Mouse (Mus musculus) CH12.LX (cell line): ENCODE data around the gene Slc44a4. TPM values are rescaled to one million over a fixed set of nuclear protein-coding genes. Genes with fewer than 3 reads are reported as not detected.
A peak's percentile ranks its signal among the peaks of the same experiment; 100 is the strongest.

Experiments
- DNase-seq: peaks from one replicate; pipeline ENCODE4 v3.0.0-alpha.2; 2013; ENCODE audit errors: extremely low read depth
- H3K27ac ChIP-seq: 2 replicates; pipeline ENCODE4 v1.5.1; 2012; ENCODE audit warnings: low read depth, mild to moderate bottlenecking, control low read depth, moderate library complexity; ENCODE audit not compliant: insufficient read depth
- H3K27me3 ChIP-seq: replicated peaks from 2 replicates; pipeline ENCODE3; 2012; ENCODE audit warnings: inconsistent platforms
- H3K36me3 ChIP-seq, 2 experiments: replicated peaks in 1 of 2; 2 replicates each; pipeline versions ENCODE3 to v1.6.1; 2012; ENCODE audit warnings: inconsistent platforms in 1 of 2, low read length in 1 of 2, mild to moderate bottlenecking in 1 of 2, mixed read lengths in 1 of 2, moderate library complexity in 1 of 2; ENCODE audit not compliant: control insufficient read depth in 1 of 2, insufficient read depth in 1 of 2
- H3K4me1 ChIP-seq, 2 experiments: 2 replicates each; pipeline ENCODE4 v1.6.1; 2012; ENCODE audit warnings: inconsistent platforms in 1 of 2, moderate library complexity in 1 of 2; ENCODE audit not compliant: insufficient read depth in 2 of 2, control insufficient read depth in 1 of 2
- H3K4me2 ChIP-seq: 2 replicates; pipeline ENCODE4 v1.6.1; 2012; ENCODE audit warnings: low read depth, mild to moderate bottlenecking, control low read depth; ENCODE audit not compliant: poor library complexity, insufficient read depth, severe bottlenecking
- H3K4me3 ChIP-seq, 3 experiments: fragments of 150-350 bp in 1 of 3; sonication (generic) in 1 of 3; replicated peaks in 1 of 3; 2 replicates each; pipeline versions ENCODE3 to v1.5.1; 2011 to 2012; ENCODE audit warnings: low read depth in 2 of 3, low read length in 2 of 3, mild to moderate bottlenecking in 2 of 3, moderate library complexity in 2 of 3, control low read depth in 1 of 3, improper control_type of control experiment in 1 of 3, inconsistent platforms in 1 of 3, mixed read lengths in 1 of 3; ENCODE audit not compliant: poor library complexity in 1 of 3
- H3K79me2 ChIP-seq: replicated peaks from 2 replicates; pipeline ENCODE4 v1.6.1; 2012; ENCODE audit warnings: mild to moderate bottlenecking, moderate library complexity; ENCODE audit not compliant: control insufficient read depth, poor library complexity, insufficient read depth, severe bottlenecking; ENCODE audit errors: extremely low read depth
- H3K9ac ChIP-seq: 2 replicates; pipeline ENCODE4 v1.6.1; 2012; ENCODE audit warnings: low read depth, mild to moderate bottlenecking, control low read depth, moderate library complexity; ENCODE audit not compliant: insufficient read depth
- H3K9me3 ChIP-seq: replicated peaks from 2 replicates; pipeline ENCODE3; 2012; ENCODE audit warnings: low read length, inconsistent platforms, mixed read lengths
- BHLHE40 ChIP-seq: IDR thresholded peaks from 2 replicates; pipeline ENCODE4 v1.6.1; 2011; ENCODE audit warnings: mild to moderate bottlenecking, low read depth, low read length, improper control_type of control experiment
- CHD1 ChIP-seq: IDR thresholded peaks from 2 replicates; pipeline ENCODE4 v1.6.1; 2012; ENCODE audit warnings: low read depth, low read length, improper control_type of control experiment, inconsistent platforms
- ETS1 ChIP-seq: conservative IDR thresholded peaks from 2 replicates; pipeline ENCODE4 v1.6.1; 2012; ENCODE audit warnings: low read depth, mild to moderate bottlenecking, inconsistent platforms, low read length, improper control_type of control experiment, moderate library complexity
- IRF4 ChIP-seq: IDR thresholded peaks from 2 replicates; pipeline ENCODE4 v1.6.1; 2014; ENCODE audit warnings: low read depth, mild to moderate bottlenecking, inconsistent platforms, low read length, improper control_type of control experiment
- JUND ChIP-seq: conservative IDR thresholded peaks from 2 replicates; pipeline ENCODE4 v1.6.1; 2011; ENCODE audit warnings: low read depth, low read length, improper control_type of control experiment
- MAX ChIP-seq: IDR thresholded peaks from 2 replicates; pipeline ENCODE4 v1.6.1; 2011; ENCODE audit warnings: low read length, improper control_type of control experiment
- MEF2A ChIP-seq: IDR thresholded peaks from 2 replicates; pipeline ENCODE4 v1.6.1; 2014; ENCODE audit warnings: low read depth, mild to moderate bottlenecking, inconsistent platforms, low read length, improper control_type of control experiment, borderline replicate concordance
- MYC ChIP-seq: IDR thresholded peaks from 2 replicates; pipeline ENCODE4 v1.6.1; 2011; ENCODE audit warnings: low read depth, mild to moderate bottlenecking, improper control_type of control experiment, low read length
- NRF1 ChIP-seq: IDR thresholded peaks from 2 replicates; pipeline ENCODE4 v1.6.1; 2014; ENCODE audit warnings: low read depth, mild to moderate bottlenecking, inconsistent platforms, low read length, improper control_type of control experiment, moderate library complexity
- PAX5 ChIP-seq: IDR thresholded peaks from 2 replicates; pipeline ENCODE4 v1.6.1; 2012; ENCODE audit warnings: low read length, inconsistent platforms, mixed read lengths
- POLR2A ChIP-seq: IDR thresholded peaks from 2 replicates; pipeline ENCODE4 v1.6.1; 2011; ENCODE audit warnings: low read depth, mild to moderate bottlenecking, improper control_type of control experiment, low read length
- RAD21 ChIP-seq: IDR thresholded peaks from 2 replicates; pipeline ENCODE4 v1.6.1; 2011; ENCODE audit warnings: low read depth, mild to moderate bottlenecking, low read length, improper control_type of control experiment, moderate library complexity
- SIN3A ChIP-seq: IDR thresholded peaks from 2 replicates; pipeline ENCODE4 v1.6.1; 2012; ENCODE audit warnings: low read length, improper control_type of control experiment, inconsistent platforms
- TBP ChIP-seq: conservative IDR thresholded peaks from 2 replicates; pipeline ENCODE4 v1.6.1; 2011; ENCODE audit warnings: low read depth, low read length, improper control_type of control experiment
- UBTF ChIP-seq: IDR thresholded peaks from 2 replicates; pipeline ENCODE4 v1.6.1; 2012; ENCODE audit warnings: low read depth, mild to moderate bottlenecking, inconsistent platforms, low read length, improper control_type of control experiment, moderate library complexity
- ZNF384 ChIP-seq: IDR thresholded peaks from 2 replicates; pipeline ENCODE4 v1.6.1; 2012; ENCODE audit warnings: low read depth, low read length, improper control_type of control experiment, inconsistent platforms
- dilution Hi-C: fragments of 300-500 bp; cut with MboI; formaldehyde crosslinking; loops from 2 replicates; pipeline ENCODE4 v1.14.3; 2020; ENCODE audit warnings: low sequenced_read_pairs; ENCODE audit not compliant: extremely low pct_unique_long_range_greater_than_20kb, extremely low pct_ligation_motif_present
- in situ Hi-C: fragments of 300-500 bp; cut with MboI; formaldehyde crosslinking; loops from 3 replicates; pipeline ENCODE4 v1.14.3; 2019; ENCODE audit warnings: low sequenced_read_pairs, low pct_ligation_motif_present, low pct_unique_long_range_greater_than_20kb, mixed read lengths
- polyA plus RNA-seq: library from polyadenylated mRNA; unstranded; fragments of >175 nt; gene quantifications from 2 replicates; pipeline ENCODE4 v1.2.1, GENCODE M21; 2012; ENCODE audit warnings: low read depth; ENCODE audit not compliant: insufficient read length
- total RNA-seq, 2 experiments: library from RNA; depleted of rRNA; stranded (reverse); fragments of 300-350 nt in 1 of 2; fragments of >200 nt in 1 of 2; gene quantifications; 2 replicates each; pipeline ENCODE4 v1.2.3; 2012 to 2014

Slc44a4 gene
- total and polyA plus RNA-seq, 3 experiments, result 0.55 to 1.4 (median 0.62) TPM

GRCm38 (mm10) chr17:34932287-34932686, 18.0 kb downstream of the Slc44a4 start:
- Histone ChIP-seq H3K27ac (no peak overlapping the region), H3K36me3 (peaks cover 16 to 46% of the 10 kb centered on the region in 2 experiments), H3K4me2 (peak overlapping the region; percentile 87), H3K9ac (peak overlapping the region; percentile 28)
- in situ Hi-C loops, result no loop called here
- TF ChIP-seq BHLHE40, result no peak
- no peak for TF ChIP-seq UBTF
- no peak for TF ChIP-seq PAX5
- TF ChIP-seq ZNF384, result peak; percentile 73
- no peak for TF ChIP-seq JUND
- TF ChIP-seq MYC, result peak; percentile 89; the same call in 1 of the 2 replicates
- TF ChIP-seq MAX, result peak; percentile 79; the same call in 1 of the 2 replicates
- no peak for TF ChIP-seq RAD21
- TF ChIP-seq, all 38 proteins: peak for 3
- Histone ChIP-seq H3K4me1 (peaks cover 8 to 39% of the 10 kb centered on the region in 2 experiments), H3K9me3 (no peaks in the 10 kb centered on the region), H3K4me3 (peak overlapping the region; percentile 77 to 82 (median 79)), H3K79me2 (no peaks in the 10 kb centered on the region), H3K27me3 (no peaks in the 10 kb centered on the region)
- dilution Hi-C loops, result no loop called here
- peak; percentile 63 for DNase-seq

- H3K4me1 ChIP-seq, result peaks cover 8 to 39% of the 10 kb centered on the region in 2 experiments
- H3K36me3 ChIP-seq, result peaks cover 16 to 56% of the 10 kb centered on the region in 2 experiments
- no peak overlapping the region for H3K4me3 ChIP-seq
- no peak overlapping the region for H3K9ac ChIP-seq
- H3K79me2 ChIP-seq, result no peaks in the 10 kb centered on the region
- DNase-seq, result no peak
- no peaks in the 10 kb centered on the region for H3K27me3 ChIP-seq
- TF ChIP-seq ETS1 (no peak), TBP (no peak), CHD1 (no peak), POLR2A (no peak), MYC (no peak), IRF4 (no peak), BHLHE40 (no peak), MEF2A (no peak)
- H3K4me2 ChIP-seq, result no peak overlapping the region
- no peak overlapping the region for H3K27ac ChIP-seq
- in situ Hi-C loops, result no loop called here
- dilution Hi-C loops, result no loop called here
- H3K9me3 ChIP-seq, result no peaks in the 10 kb centered on the region
These were observed 19.8 kb downstream of the Slc44a4 start for GRCm38 (mm10) chr17:34934031-34934430.

- in situ Hi-C loops, result no loop called here
- Histone ChIP-seq H3K4me3 (no peak overlapping the region), H3K79me2 (no peaks in the 10 kb centered on the region), H3K27ac (no peak overlapping the region), H3K9me3 (no peaks in the 10 kb centered on the region), H3K4me2 (no peak overlapping the region), H3K9ac (no peak overlapping the region), H3K4me1 (peaks cover 8 to 39% of the 10 kb centered on the region in 2 experiments), H3K27me3 (no peaks in the 10 kb centered on the region), H3K36me3 (peaks cover 16 to 57% of the 10 kb centered on the region in 2 experiments)
- TF ChIP-seq NRF1 (no peak), ZNF384 (no peak), CHD1 (no peak), SIN3A (no peak)
- dilution Hi-C loops, result no loop called here
- no peak for DNase-seq
These were observed 20.6 kb downstream of the Slc44a4 start for GRCm38 (mm10) chr17:34934830-34935229.
